Mouse (Mus musculus): ENCODE results near the gene Tmem245. TPM values are rescaled to one million over a fixed set of nuclear protein-coding genes. Genes with fewer than 3 reads are reported as not detected.
"Not testable (repeated sequence)": the region's sequence is repeated elsewhere in the genome, so short reads cannot be mapped to it uniquely, and the experiment has no call there.

The Tmem245 gene
- total RNA-seq, 1 experiment from 2014 or later, result 16.8 TPM

- no peak for ATAC-seq (ENCODE audit: extremely low read depth, insufficient number of reproducible peaks, low FRiP score, poor library complexity, severe bottlenecking)
Measured at GRCm38 (mm10) chr4:56880036-56880703, 67.1 kb downstream of the Tmem245 start.

DNA sequence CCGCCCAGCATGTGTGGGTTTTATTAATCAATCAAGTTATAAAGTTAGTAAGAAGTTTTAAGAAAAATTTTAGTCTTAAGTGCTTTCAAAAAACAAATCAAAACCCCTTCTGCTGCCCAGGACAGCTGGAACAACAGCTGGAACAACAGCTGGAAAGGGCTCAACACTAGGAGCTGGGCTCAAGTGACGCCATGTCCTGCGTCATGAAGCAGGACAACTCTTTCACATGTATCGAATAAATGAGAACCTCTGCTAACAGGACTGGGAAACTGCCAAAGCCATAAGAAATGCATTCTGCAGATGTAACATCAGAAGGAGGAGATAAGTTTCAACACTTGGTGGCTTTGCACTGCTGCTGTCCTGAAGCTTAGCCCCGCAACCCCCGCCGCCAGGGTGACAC is 68.3 kb downstream of the Tmem245 start:
- ATAC-seq (ENCODE audit: extremely low read depth, insufficient number of reproducible peaks, low FRiP score, poor library complexity, severe bottlenecking), result no peak

GRCm38 (mm10) chr4:56870541-56870940 is 76.7 kb downstream of the Tmem245 start:
- not testable (repeated sequence) for ATAC-seq (ENCODE audit: extremely low read depth, insufficient number of reproducible peaks, low FRiP score, poor library complexity, severe bottlenecking)

- ATAC-seq (ENCODE audit: extremely low read depth, insufficient number of reproducible peaks, low FRiP score, poor library complexity, severe bottlenecking), result no peak
Measured at GRCm38 (mm10) chr4:56867761-56868160, 79.5 kb downstream of the Tmem245 start.

- ATAC-seq (ENCODE audit: extremely low read depth, insufficient number of reproducible peaks, low FRiP score, poor library complexity, severe bottlenecking), result no peak
Measured at GRCm38 (mm10) chr4:56865971-56866370, 81.3 kb downstream of the Tmem245 start.

- peak; percentile 89 for ATAC-seq (ENCODE audit: extremely low read depth, insufficient number of reproducible peaks, low FRiP score, poor library complexity, severe bottlenecking)
Measured at GRCm38 (mm10) chr4:56865003-56865511, 82.2 kb downstream of the Tmem245 start, which contains the start of gene Ctnnal1. Gene Ctnnal1, minus strand, starts transcription at chr4:56865188.

DNA sequence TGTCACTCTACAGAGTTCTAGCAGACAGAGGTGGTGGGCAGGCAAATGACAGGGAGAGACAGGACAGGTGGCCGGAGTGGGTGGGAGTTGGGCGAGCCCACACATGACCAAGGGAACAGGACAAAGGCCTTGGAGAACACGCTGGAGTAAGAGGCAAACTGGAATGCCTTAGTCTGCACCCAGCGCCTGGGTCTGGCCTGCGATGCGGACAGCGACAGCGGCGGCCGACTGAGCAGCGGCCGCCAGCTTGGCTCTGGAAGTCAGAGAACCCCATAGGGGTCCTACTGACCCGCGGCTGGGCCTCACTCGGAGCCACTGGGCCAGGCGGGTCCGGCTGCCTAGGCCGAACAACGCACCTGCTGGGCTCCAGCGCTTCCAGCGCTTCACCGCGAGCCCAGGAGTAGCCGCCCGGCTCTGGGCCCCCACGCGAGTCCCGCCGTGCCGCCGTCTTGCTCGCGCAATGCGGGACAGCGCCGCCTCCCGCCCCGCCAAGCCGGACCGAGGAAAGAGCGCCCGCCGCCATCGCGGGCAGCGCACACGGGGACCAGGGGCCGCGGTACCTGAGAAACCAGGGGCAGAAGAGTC is 82.7 kb downstream of the Tmem245 start:
- no peak for ATAC-seq (ENCODE audit: extremely low read depth, insufficient number of reproducible peaks, low FRiP score, poor library complexity, severe bottlenecking)

DNA sequence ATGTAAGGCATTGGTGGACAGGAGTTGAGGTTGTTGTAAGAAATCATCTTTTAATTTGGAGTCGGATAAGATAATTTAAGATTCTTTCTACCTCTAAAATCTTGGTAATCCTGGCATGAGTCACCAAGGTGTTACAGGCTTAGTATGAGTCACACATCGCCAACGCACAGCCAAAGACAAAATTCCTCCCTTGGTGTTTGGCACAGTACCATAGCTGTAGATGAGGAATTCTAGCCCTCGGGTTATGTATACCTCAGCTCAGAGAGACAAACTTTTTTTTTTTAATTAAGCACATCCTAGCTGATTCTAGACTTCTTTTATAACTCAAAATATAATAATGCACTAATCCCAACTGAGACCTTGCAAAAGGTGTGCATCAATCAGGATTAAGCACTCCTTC is 83.2 kb downstream of the Tmem245 start:
- no peak for ATAC-seq (ENCODE audit: extremely low read depth, insufficient number of reproducible peaks, low FRiP score, poor library complexity, severe bottlenecking)

- ATAC-seq (ENCODE audit: extremely low read depth, insufficient number of reproducible peaks, low FRiP score, poor library complexity, severe bottlenecking), result no peak
Measured at GRCm38 (mm10) chr4:56861551-56861950, 85.7 kb downstream of the Tmem245 start.

DNA sequence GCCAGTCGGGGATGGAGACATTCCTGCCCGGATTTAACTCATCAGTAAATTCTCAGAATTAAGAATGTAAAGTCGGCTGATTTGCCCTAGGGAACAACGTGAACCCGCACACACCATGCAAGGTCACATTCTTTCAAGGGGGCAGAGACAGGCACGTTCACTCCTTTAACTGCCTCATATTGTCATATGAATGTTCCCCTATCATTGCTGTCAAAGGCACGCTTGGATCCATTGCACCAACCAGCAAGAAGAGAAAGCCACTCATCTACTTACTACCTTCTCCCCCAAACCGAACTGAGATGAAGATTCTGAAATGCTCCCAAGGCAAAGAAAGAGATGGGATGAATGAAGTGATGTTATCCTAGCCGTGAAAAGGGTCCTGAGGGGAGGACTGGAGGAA is 88.5 kb downstream of the Tmem245 start:
- ATAC-seq (ENCODE audit: extremely low read depth, insufficient number of reproducible peaks, low FRiP score, poor library complexity, severe bottlenecking), result no peak

DNA sequence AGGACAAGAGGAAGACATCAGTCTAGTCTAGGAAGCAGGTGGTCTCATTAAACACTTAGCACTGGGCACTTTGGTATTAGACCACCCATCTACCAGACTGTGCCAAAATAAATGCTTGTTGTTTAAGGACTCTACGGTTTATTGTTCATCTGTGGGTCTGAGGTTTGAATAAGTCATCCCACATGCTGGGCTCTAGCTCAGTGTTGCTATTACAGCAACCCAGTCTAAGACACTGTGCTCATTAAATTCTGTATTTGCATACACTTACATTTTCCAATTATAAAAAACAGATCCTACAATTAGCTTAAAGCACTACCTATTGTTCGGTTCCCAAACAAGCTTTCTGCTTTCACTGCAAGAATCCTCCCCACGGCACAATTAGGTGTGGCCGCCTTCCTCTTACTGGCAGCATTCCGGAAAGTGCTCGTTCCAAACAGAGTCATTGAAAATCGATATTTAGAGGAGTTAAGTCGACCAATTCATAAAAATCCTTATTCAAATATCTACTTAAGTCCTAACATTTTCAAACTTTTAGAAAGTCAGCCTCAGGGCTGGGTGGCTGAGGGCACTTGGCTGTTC is 90.8 kb downstream of the Tmem245 start:
- no peak for ATAC-seq (ENCODE audit: extremely low read depth, insufficient number of reproducible peaks, low FRiP score, poor library complexity, severe bottlenecking)

DNA sequence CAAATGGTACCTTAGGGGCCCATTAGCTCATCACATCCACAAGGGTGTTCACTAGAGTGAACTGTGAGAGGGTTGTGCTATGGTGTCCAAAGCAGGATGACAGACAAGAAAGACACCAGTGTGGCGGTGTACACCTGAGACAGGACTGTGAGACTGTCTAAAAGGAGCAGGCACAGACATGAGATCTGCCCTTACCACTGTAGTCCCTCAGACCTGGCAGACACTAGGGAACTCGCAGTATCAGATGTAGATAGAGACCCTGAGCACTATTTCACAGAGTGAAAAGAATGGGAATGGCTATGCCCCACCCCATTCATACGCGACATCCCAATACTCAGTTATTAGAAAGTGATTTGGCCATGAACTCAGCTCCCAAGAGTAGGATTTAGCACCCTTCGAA is 91.3 kb downstream of the Tmem245 start:
- no peak for ATAC-seq (ENCODE audit: extremely low read depth, insufficient number of reproducible peaks, low FRiP score, poor library complexity, severe bottlenecking)

GRCm38 (mm10) chr4:56850724-56851123 is 96.5 kb downstream of the Tmem245 start:
- no peak for ATAC-seq (ENCODE audit: extremely low read depth, insufficient number of reproducible peaks, low FRiP score, poor library complexity, severe bottlenecking)

- ATAC-seq (ENCODE audit: extremely low read depth, insufficient number of reproducible peaks, low FRiP score, poor library complexity, severe bottlenecking), result no peak
Measured at GRCm38 (mm10) chr4:56848044-56848443, 99.2 kb downstream of the Tmem245 start.

DNA sequence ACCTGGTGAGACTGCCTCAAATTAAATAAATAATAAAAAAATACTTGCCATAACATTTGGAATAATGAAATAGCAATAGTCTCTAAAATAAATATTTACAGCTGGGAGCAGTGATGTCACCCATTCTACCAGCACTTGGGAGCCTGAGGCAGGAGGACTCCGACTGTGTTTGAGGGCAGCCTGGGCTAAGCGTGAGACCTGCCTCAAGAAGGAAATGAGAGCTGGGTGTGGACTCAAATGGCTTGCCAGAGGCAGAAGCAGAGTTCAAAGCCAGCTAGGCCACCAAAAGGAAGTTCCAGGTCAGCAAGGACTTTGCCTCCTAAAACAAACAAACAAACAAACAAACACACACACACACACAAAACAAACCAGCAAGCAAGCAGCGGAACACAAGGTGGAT is 99.8 kb downstream of the Tmem245 start:
- no peak for ATAC-seq (ENCODE audit: extremely low read depth, insufficient number of reproducible peaks, low FRiP score, poor library complexity, severe bottlenecking)

DNA sequence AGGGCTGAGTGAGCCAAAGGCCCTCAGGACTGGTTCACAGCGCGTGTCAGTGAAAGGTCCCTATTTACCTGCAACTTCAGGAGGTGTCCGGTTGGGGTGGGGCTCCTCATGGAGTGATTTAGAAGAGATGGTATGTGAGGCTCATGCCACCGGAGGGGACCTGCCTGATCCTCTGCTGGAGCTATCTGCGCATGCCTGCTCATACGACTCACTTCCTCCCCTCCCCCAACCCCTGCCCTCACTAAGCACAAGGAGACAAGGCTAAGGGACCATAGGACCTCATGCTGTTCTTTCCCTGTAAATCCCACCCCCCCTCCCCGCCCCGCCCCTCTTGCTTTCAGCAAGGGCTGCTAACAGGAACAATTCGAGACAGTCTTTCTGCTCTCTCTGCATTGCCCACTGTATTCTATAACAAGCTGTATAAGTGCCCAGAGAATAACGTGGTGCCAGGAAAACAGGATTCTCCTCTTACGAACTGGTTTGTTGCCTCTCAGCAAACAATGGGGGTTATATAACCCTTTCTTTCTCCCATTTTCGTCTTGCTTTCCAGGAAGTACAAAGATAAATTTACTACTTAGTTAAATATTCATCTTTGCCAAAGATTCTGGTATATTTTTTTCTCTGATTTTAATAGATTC is 101.2 kb downstream of the Tmem245 start:
- no peak for ATAC-seq (ENCODE audit: extremely low read depth, insufficient number of reproducible peaks, low FRiP score, poor library complexity, severe bottlenecking)

DNA sequence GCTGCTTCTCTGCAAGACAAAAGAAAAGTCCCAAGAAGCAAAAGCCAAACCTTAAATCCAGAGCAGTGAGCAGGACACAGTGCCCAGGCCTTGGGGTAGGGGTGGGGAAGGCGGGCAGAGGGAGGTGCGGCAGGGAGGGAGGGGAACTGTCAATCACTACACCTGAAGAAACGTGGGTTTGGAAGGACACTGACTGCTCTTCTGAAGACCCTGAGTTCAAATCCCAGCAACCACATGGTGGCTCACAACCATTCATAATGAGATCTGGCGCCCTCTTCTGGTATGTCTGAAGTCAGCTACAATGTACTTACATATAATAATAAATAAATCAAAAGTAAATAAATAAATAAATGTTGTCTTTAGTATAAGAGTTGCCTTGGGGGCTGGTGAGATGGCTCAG is 102.3 kb downstream of the Tmem245 start:
- no peak for ATAC-seq (ENCODE audit: extremely low read depth, insufficient number of reproducible peaks, low FRiP score, poor library complexity, severe bottlenecking)

DNA sequence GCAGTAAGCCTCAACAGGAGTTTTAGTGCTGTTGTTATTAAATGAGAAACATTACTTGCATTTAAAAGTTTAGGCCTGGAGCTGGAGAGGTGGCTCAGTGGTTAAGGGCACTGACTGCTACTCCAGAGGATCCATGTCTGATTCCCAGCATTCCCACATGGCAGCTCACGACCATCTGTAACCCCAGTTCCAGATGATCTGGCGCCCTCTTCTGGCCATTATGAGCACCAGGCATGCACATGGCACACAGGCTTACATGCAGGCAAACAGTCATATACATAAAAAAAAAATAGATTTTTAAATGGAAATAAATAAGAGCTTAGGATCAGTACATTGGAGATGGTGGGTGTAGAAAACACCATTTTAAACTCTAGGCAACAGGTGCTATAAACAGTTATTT is 103.3 kb downstream of the Tmem245 start:
- no peak for ATAC-seq (ENCODE audit: extremely low read depth, insufficient number of reproducible peaks, low FRiP score, poor library complexity, severe bottlenecking)

GRCm38 (mm10) chr4:56842501-56842900 is 104.7 kb downstream of the Tmem245 start:
- ATAC-seq (ENCODE audit: extremely low read depth, insufficient number of reproducible peaks, low FRiP score, poor library complexity, severe bottlenecking), result no peak

DNA sequence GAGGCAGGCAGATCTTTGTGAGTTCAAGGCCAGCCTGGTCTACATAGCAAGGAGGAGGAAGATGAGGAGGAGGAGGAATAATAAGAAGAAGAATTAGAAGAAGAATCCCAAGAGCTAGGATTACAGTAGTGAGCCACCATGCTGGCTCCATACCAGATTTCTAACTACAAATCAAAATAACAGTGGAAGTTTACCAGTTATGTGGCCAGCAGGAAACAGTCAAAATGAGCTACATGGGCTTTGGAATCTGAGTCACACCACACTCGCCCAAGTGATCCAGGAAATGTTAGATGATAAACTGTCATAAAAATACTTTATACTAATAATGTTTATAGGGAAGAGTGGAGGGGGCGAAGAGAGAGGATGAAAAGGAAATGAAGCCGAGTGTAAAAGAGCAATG is 106.9 kb downstream of the Tmem245 start:
- ATAC-seq (ENCODE audit: extremely low read depth, insufficient number of reproducible peaks, low FRiP score, poor library complexity, severe bottlenecking), result no peak

Measured in neutrophil, adult 5-6 weeks (primary cell).